In genomic region chr14:21987660-21988576, GRCm38 (mm10) we compare ENCODE assay signal across 7 mouse cellular contexts. TPM values are rescaled to one million over a fixed set of nuclear protein-coding genes. Genes with fewer than 3 reads are reported as not detected.
DNase-seq lines count a peak whose midpoint lies in the region; ATAC-seq lines count a peak whose summit lies in the region.

No protein-coding gene starts in this region.

- ATAC-seq in limb, embryonic 11.5 days (ENCODE audit: insufficient number of reproducible peaks, low FRiP score, low TSS enrichment, low read depth) = peak; percentile 75
- ATAC-seq in midbrain, embryonic 14.5 days (ENCODE audit: low FRiP score, low TSS enrichment) = peak; percentile 84

- WGBS in limb, embryonic 11.5 days = under 1% methylated on average over 74 of the region's 74 CpGs
- under 1% methylated on average over 74 of the region's 74 CpGs for WGBS in midbrain, embryonic 14.5 days

- peaks cover 19% of the 10 kb centered on the region for H3K27me3 ChIP-seq in limb, embryonic 11.5 days (ENCODE audit: control insufficient read depth, insufficient read depth, low read length)
- peaks cover 23% of the 10 kb centered on the region for H3K27me3 ChIP-seq in midbrain, embryonic 14.5 days (ENCODE audit: control insufficient read depth, insufficient read depth, low read length)

- H3K36me3 ChIP-seq in limb, embryonic 11.5 days (ENCODE audit: control insufficient read depth, insufficient read depth, low read length) = peaks cover 2% of the 10 kb centered on the region; the same call in 1 of the 2 replicates
- H3K36me3 ChIP-seq in midbrain, embryonic 14.5 days (ENCODE audit: control insufficient read depth, insufficient read depth, low read length) = peaks cover 8% of the 10 kb centered on the region; the same call in 1 of the 2 replicates

- H3K4me3 ChIP-seq in limb, embryonic 11.5 days (ENCODE audit: low read depth, low read length) = peak overlapping the region; percentile 87
- H3K4me3 ChIP-seq in midbrain, embryonic 14.5 days (replicated peaks; ENCODE audit: low read depth, low read length) = peak overlapping the region; percentile 77

- peak overlapping the region; percentile 80 for H3K4me2 ChIP-seq in limb, embryonic 11.5 days (ENCODE audit: low read depth, severe bottlenecking)
- peak overlapping the region; percentile 88 for H3K4me2 ChIP-seq in midbrain, embryonic 14.5 days (ENCODE audit: low read length)

- peaks cover 8% of the 10 kb centered on the region for H3K4me1 ChIP-seq in limb, embryonic 11.5 days (ENCODE audit: control insufficient read depth, insufficient read depth, low read length)
- peaks cover 44% of the 10 kb centered on the region for H3K4me1 ChIP-seq in midbrain, embryonic 14.5 days (ENCODE audit: control insufficient read depth, insufficient read depth, low read length)

- no peaks in the 10 kb centered on the region for H3K9me3 ChIP-seq in limb, embryonic 11.5 days (ENCODE audit: control insufficient read depth, low read length)
- no peaks in the 10 kb centered on the region for H3K9me3 ChIP-seq in midbrain, embryonic 14.5 days (ENCODE audit: control insufficient read depth, low read length)

- H3K27ac ChIP-seq in limb, embryonic 11.5 days (replicated peaks; ENCODE audit: low read depth, low read length) = peak overlapping the region; percentile 97
- peak overlapping the region; percentile 91 for H3K27ac ChIP-seq in midbrain, embryonic 14.5 days (replicated peaks; ENCODE audit: low read depth, low read length)

- peak; percentile 97 for DNase-seq in adrenal gland, postnatal 10 days
- peak; percentile 92 for DNase-seq in embryo, embryonic 11.5 days (ENCODE audit: low read depth, low spot score)
- peak; percentile 85 for DNase-seq in gonadal fat pad, adult 2 months (ENCODE audit: low read depth)
- DNase-seq in kidney, adult 18-20 months = peak; percentile 97
- peak; percentile 97 for DNase-seq in limb, embryonic 11.5 days (ENCODE audit: low spot score)
- DNase-seq in midbrain, embryonic 14.5 days = peak; percentile 96
- peak; percentile 17 to 58 for DNase-seq in spleen, postnatal 10 days (ENCODE audit: low spot score in 2 of 2)

- peak overlapping the region; percentile 94 for H3K9ac ChIP-seq in limb, embryonic 11.5 days (ENCODE audit: low read length)
- H3K9ac ChIP-seq in midbrain, embryonic 14.5 days (replicated peaks; ENCODE audit: low read length) = peak overlapping the region; percentile 78

RNA-seq across cellular contexts. Expression of gene Zfp503, which starts 1.5 kb away (rescaled TPM):
- total RNA-seq in adrenal gland, postnatal 10 days (2021) = 10 to 100 TPM; 17.9 to 25.1 TPM
- polyA plus RNA-seq in gonadal fat pad, adult 2 months (2012; rRNA removed) = 30.9 and 43.6 TPM in 2 replicates
- polyA plus RNA-seq in limb, embryonic 11.5 days (2014; fragmentation: Nextera tagmentation; extraction: Ambion mirVana) = 12.8 and 16.1 TPM in 2 replicates
- 4.4 and 5.0 TPM in 2 replicates for polyA plus RNA-seq in midbrain, embryonic 14.5 days (2014; fragmentation: Nextera tagmentation; extraction: Ambion mirVana)

RNA-seq across cellular contexts. Expression of gene Lrmda, which starts 31.6 kb away (rescaled TPM):
- 1 to 10 TPM; 3.6 to 4.9 TPM for total RNA-seq in adrenal gland, postnatal 10 days (2021)
- polyA plus RNA-seq in gonadal fat pad, adult 2 months (2012; rRNA removed) = 5.7 and 8.2 TPM in 2 replicates
- polyA plus RNA-seq in limb, embryonic 11.5 days (2014; fragmentation: Nextera tagmentation; extraction: Ambion mirVana) = 0.20 and 0.52 TPM in 2 replicates
- 0.42 TPM in 1 of 2 replicates, not detected in the other for polyA plus RNA-seq in midbrain, embryonic 14.5 days (2014; fragmentation: Nextera tagmentation; extraction: Ambion mirVana)

Comparison
In these comparisons a context has a peak if more than half of its experiments do, and no peak if none do; other contexts are left out.
1. Peak in every context shown above with its lines: DNase-seq, ATAC-seq, H3K4me3 ChIP-seq and H3K27ac ChIP-seq.
2. DNase-seq: peak in every context shown above with its lines; median percentile 97 in adrenal gland, postnatal 10 days; 97 in kidney, adult 18-20 months; 97 in limb, embryonic 11.5 days; 96 in midbrain, embryonic 14.5 days; 92 in embryo, embryonic 11.5 days; 85 in gonadal fat pad, adult 2 months; 38 in spleen, postnatal 10 days.